Mouse (Mus musculus) lung, embryonic 14.5 days (tissue): Measurements from ENCODE around the gene Mettl21c. TPM values are rescaled to one million over a fixed set of nuclear protein-coding genes. Genes with fewer than 3 reads are reported as not detected.

Experiments used
- ATAC-seq: fragments of 200-750 bp; cut with Nextera tagmentation; 2 replicates; pipeline ENCODE4 v1.8.0; 2017; ENCODE audit warnings: mild to moderate bottlenecking, moderate TSS enrichment, moderate library complexity; ENCODE audit not compliant: insufficient read depth
- DNase-seq: peaks from one replicate; pipeline ENCODE4 v3.0.0-alpha.2; 2015
- H3K27ac ChIP-seq: fragments of 300-500 bp; sonication (generic); 2 replicates; pipeline ENCODE4 v1.5.1; 2014; ENCODE audit warnings: low read depth, mild to moderate bottlenecking, moderate library complexity
- H3K27me3 ChIP-seq: fragments of 300-500 bp; sonication (generic); 2 replicates; pipeline ENCODE4 v1.6.1; 2014; ENCODE audit warnings: low read length, control low read depth; ENCODE audit not compliant: insufficient read depth
- H3K36me3 ChIP-seq: fragments of 300-500 bp; sonication (generic); 2 replicates; pipeline ENCODE4 v1.6.1; 2014; ENCODE audit warnings: control low read depth; ENCODE audit not compliant: insufficient read depth
- H3K4me1 ChIP-seq: fragments of 300-500 bp; sonication (generic); 2 replicates; pipeline ENCODE4 v1.6.1; 2014; ENCODE audit warnings: antibody characterized with exemption, control low read depth; ENCODE audit not compliant: insufficient read depth
- H3K4me2 ChIP-seq: fragments of 300-500 bp; sonication (generic); 2 replicates; pipeline ENCODE4 v1.6.1; 2014; ENCODE audit warnings: mild to moderate bottlenecking
- H3K4me3 ChIP-seq: fragments of 300-500 bp; sonication (generic); 2 replicates; pipeline ENCODE4 v1.5.1; 2014; ENCODE audit warnings: low read depth, low read length
- H3K9ac ChIP-seq: fragments of 300-500 bp; sonication (generic); 2 replicates; pipeline ENCODE4 v1.6.1; 2014
- H3K9me3 ChIP-seq: fragments of 300-500 bp; sonication (generic); 2 replicates; pipeline ENCODE4 v1.6.1; 2016; ENCODE audit warnings: low read depth, low read length, control low read depth
- CTCF ChIP-seq: IDR thresholded peaks from 2 replicates; pipeline ENCODE4 v1.5.1; 2016; ENCODE audit warnings: antibody characterized with exemption, low read depth
- WGBS: fragments of 180-500 bp; shearing (Covaris S2); extraction: QIAGEN DNeasy Blood & Tissue Kit; methylation state at CpG from one replicate; pipeline ENCODE4 v1.1.7; 2014; 5-methylcytosine and 5-hydroxymethylcytosine counted together
- polyA plus RNA-seq: library from polyadenylated mRNA; unstranded; fragments of >200 nt; fragmentation: Nextera tagmentation; extraction: Ambion mirVana; gene quantifications from 2 replicates; pipeline ENCODE4 v1.2.1, GENCODE M21; 2014

Mettl21c gene
- polyA plus RNA-seq, 1 experiment from 2014 or later = 0.57 TPM

- Histone ChIP-seq H3K27ac (no peak overlapping the region), H3K36me3 (peaks cover 58% of the 10 kb centered on the region), H3K4me3 (no peak overlapping the region), H3K9ac (no peak overlapping the region), H3K9me3 (no peaks in the 10 kb centered on the region; the same call in none of the 2 replicates), H3K4me2 (no peak overlapping the region), H3K4me1 (no peaks in the 10 kb centered on the region), H3K27me3 (no peaks in the 10 kb centered on the region)
- TF ChIP-seq CTCF = no peak
- 91% methylated on average over 4 of the region's 4 CpGs for WGBS
- DNase-seq (no peak), ATAC-seq (no peak)
Observed at GRCm38 (mm10) chr1:43996914-43997589, 22.8 kb downstream of the Mettl21c start.

- Histone ChIP-seq H3K4me2 (no peak overlapping the region), H3K9ac (no peak overlapping the region), H3K27ac (no peak overlapping the region), H3K9me3 (no peaks in the 10 kb centered on the region), H3K4me1 (no peaks in the 10 kb centered on the region), H3K27me3 (no peaks in the 10 kb centered on the region), H3K4me3 (no peak overlapping the region), H3K36me3 (peaks cover 62% of the 10 kb centered on the region)
- TF ChIP-seq CTCF = no peak
- no peak for ATAC-seq
- 59% methylated on average over 3 of the region's 3 CpGs for WGBS
- DNase-seq = no peak
Observed at GRCm38 (mm10) chr1:43971089-43971488, 48.7 kb downstream of the Mettl21c start.

GRCm38 (mm10) chr1:43969361-43969760 is 50.5 kb downstream of the Mettl21c start:
- Histone ChIP-seq H3K4me1 (no peaks in the 10 kb centered on the region), H3K36me3 (peaks cover 53% of the 10 kb centered on the region), H3K9me3 (no peaks in the 10 kb centered on the region), H3K27ac (no peak overlapping the region), H3K4me3 (no peak overlapping the region), H3K9ac (no peak overlapping the region), H3K4me2 (no peak overlapping the region), H3K27me3 (no peaks in the 10 kb centered on the region)
- no peak for TF ChIP-seq CTCF
- no peak for DNase-seq
- 88% methylated on average over 3 of the region's 3 CpGs for WGBS
- no peak for ATAC-seq

GRCm38 (mm10) chr1:43966756-43967155 is 53.1 kb downstream of the Mettl21c start:
- Histone ChIP-seq H3K4me2 (no peak overlapping the region), H3K36me3 (peaks cover 41% of the 10 kb centered on the region), H3K27me3 (no peaks in the 10 kb centered on the region), H3K4me3 (no peak overlapping the region), H3K9ac (no peak overlapping the region), H3K4me1 (no peaks in the 10 kb centered on the region), H3K9me3 (no peaks in the 10 kb centered on the region), H3K27ac (no peak overlapping the region)
- no peak for ATAC-seq
- DNase-seq = peak; percentile 4
- 75% methylated on average over 4 of the region's 4 CpGs for WGBS
- TF ChIP-seq CTCF = peak; percentile 28; the same call in 1 of the 2 replicates

GRCm38 (mm10) chr1:43964381-43964780 is 55.5 kb downstream of the Mettl21c start:
- Histone ChIP-seq H3K9me3 (no peaks in the 10 kb centered on the region), H3K4me1 (no peaks in the 10 kb centered on the region), H3K9ac (no peak overlapping the region), H3K4me2 (no peak overlapping the region), H3K27me3 (no peaks in the 10 kb centered on the region), H3K36me3 (peaks cover 46% of the 10 kb centered on the region), H3K27ac (no peak overlapping the region), H3K4me3 (no peak overlapping the region)
- TF ChIP-seq CTCF = no peak
- DNase-seq = no peak
- no peak for ATAC-seq
- WGBS = 91% methylated on average over 4 of the region's 4 CpGs

Other genes with a start within 250 kb of the Mettl21c start
- gene Uxs1, start 192.2 kb downstream of the Mettl21c start, polyA plus RNA-seq = 32.3 and 32.4 TPM in 2 replicates
- 63.2 and 69.5 TPM in 2 replicates for gene Tpp2, start 86.4 kb downstream of the Mettl21c start, polyA plus RNA-seq
- 0.14 and 0.15 TPM in 2 replicates for gene Gm8251, start 41.9 kb upstream of the Mettl21c start, polyA plus RNA-seq
- gene Tex30, start 82.4 kb upstream of the Mettl21c start, polyA plus RNA-seq = 93.6 and 96.0 TPM in 2 replicates
- 71.2 and 73.7 TPM in 2 replicates for gene Kdelc1, start 98.8 kb upstream of the Mettl21c start, polyA plus RNA-seq
- gene Bivm, start 98.9 kb upstream of the Mettl21c start, polyA plus RNA-seq = 18.9 and 21.1 TPM in 2 replicates
- gene Ercc5, start 127.7 kb upstream of the Mettl21c start, polyA plus RNA-seq = 23.6 and 24.6 TPM in 2 replicates
- gene Mettl21e, start 198.9 kb upstream of the Mettl21c start, polyA plus RNA-seq = 0.45 TPM in 2 replicates